Mouse (Mus musculus): ENCODE results near the gene Etv4. TPM values are rescaled to one million over a fixed set of nuclear protein-coding genes. Genes with fewer than 3 reads are reported as not detected.

Gene Etv4
- total and polyA plus RNA-seq, 3 experiments: 2.4 to 3.1 (median 2.4) TPM

GRCm38 (mm10) chr11:101798083-101798482, 12.9 kb upstream of the Etv4 start:
- Histone ChIP-seq H3K9me3 (replicated peaks; ENCODE audit: low read length) (peaks cover 2% of the 10 kb centered on the region), H3K4me1 (ENCODE audit: control insufficient read depth in 1 of 2, insufficient read depth in 2 of 2) (peaks cover 0 to 21% of the 10 kb centered on the region in 2 experiments; a peak in 2 of 4 replicates), H3K4me3 (replicated peaks in 1 of 3; ENCODE audit: low read depth in 2 of 3, low read length in 2 of 3, poor library complexity in 1 of 3) (no peak overlapping the region), H3K9ac (ENCODE audit: insufficient read depth, low read depth) (no peak overlapping the region), H3K27me3 (replicated peaks) (peaks cover 17% of the 10 kb centered on the region), H3K4me2 (ENCODE audit: insufficient read depth, low read depth, poor library complexity, severe bottlenecking) (no peak overlapping the region), H3K27ac (ENCODE audit: insufficient read depth, low read depth) (no peak overlapping the region), H3K79me2 (replicated peaks; ENCODE audit: control insufficient read depth, extremely low read depth, insufficient read depth, poor library complexity, severe bottlenecking) (no peaks in the 10 kb centered on the region), H3K36me3 (replicated peaks in 1 of 2; ENCODE audit: control insufficient read depth in 1 of 2, insufficient read depth in 1 of 2, low read length in 1 of 2) (no peaks in the 10 kb centered on the region)
- dilution Hi-C loops (cut with MboI; ENCODE audit: extremely low pct_ligation_motif_present, extremely low pct_unique_long_range_greater_than_20kb, low sequenced_read_pairs) (no loop called here), in situ Hi-C loops (cut with MboI; ENCODE audit: low pct_ligation_motif_present, low pct_unique_long_range_greater_than_20kb, low sequenced_read_pairs) (no loop called here)
- TF ChIP-seq PAX5 (IDR thresholded peaks at IDR 0.05; ENCODE audit: low read length): no peak
- 0 out of 2 replicates have a peak, but pooled peaks have one; percentile 10 for TF ChIP-seq ELF1 (IDR thresholded peaks at IDR 0.05; ENCODE audit: low read depth, low read length)
- no peak for TF ChIP-seq MXI1 (IDR thresholded peaks at IDR 0.05; ENCODE audit: low read depth, low read length)
- no peak for TF ChIP-seq KAT2A (IDR thresholded peaks at IDR 0.05; ENCODE audit: insufficient replicate concordance, low read length)
- no peak for DNase-seq (ENCODE audit: extremely low read depth)

GRCm38 (mm10) chr11:101797355-101797754, 12.2 kb upstream of the Etv4 start:
- H3K4me1 ChIP-seq (ENCODE audit: control insufficient read depth in 1 of 2, insufficient read depth in 2 of 2): peaks cover 0 to 21% of the 10 kb centered on the region in 2 experiments; a peak in 2 of 4 replicates
- no peak overlapping the region for H3K27ac ChIP-seq (ENCODE audit: insufficient read depth, low read depth)
- H3K9me3 ChIP-seq (replicated peaks; ENCODE audit: low read length): peaks cover 2% of the 10 kb centered on the region
- TF ChIP-seq ZMIZ1 (IDR thresholded peaks at IDR 0.05; ENCODE audit: low read depth, low read length): no peak
- TF ChIP-seq ELF1 (IDR thresholded peaks at IDR 0.05; ENCODE audit: low read depth, low read length): no peak
- TF ChIP-seq UBTF (IDR thresholded peaks at IDR 0.05; ENCODE audit: low read depth, low read length): no peak
- no peak for TF ChIP-seq ZC3H11A (IDR thresholded peaks at IDR 0.05; ENCODE audit: low read depth, low read length)
- TF ChIP-seq POLR2AphosphoS2 (IDR thresholded peaks at IDR 0.05; ENCODE audit: low read depth, low read length): no peak
- 0 out of 4 replicates have a peak, but pooled peaks of 1 of the 2 experiments have one; percentile 6 for TF ChIP-seq CTCF (conservative IDR thresholded peaks at IDR 0.05 in 1 of 2, IDR thresholded peaks at IDR 0.05 in 1 of 2; ENCODE audit: low read depth in 2 of 2, low read length in 2 of 2)
- TF ChIP-seq USF1 (IDR thresholded peaks at IDR 0.05; ENCODE audit: low read depth, low read length): no peak
- no peak for TF ChIP-seq KAT2A (IDR thresholded peaks at IDR 0.05; ENCODE audit: insufficient replicate concordance, low read length)
- TF ChIP-seq MXI1 (IDR thresholded peaks at IDR 0.05; ENCODE audit: low read depth, low read length): no peak
- TF ChIP-seq MAFK (IDR thresholded peaks at IDR 0.05; ENCODE audit: insufficient replicate concordance, low read length): peak; percentile 90
- no peak for TF ChIP-seq POLR2A (IDR thresholded peaks at IDR 0.05; ENCODE audit: low read depth, low read length)
- no peak for TF ChIP-seq GABPA (IDR thresholded peaks at IDR 0.05; ENCODE audit: insufficient replicate concordance, low read depth, low read length)
- TF ChIP-seq EP300 (IDR thresholded peaks at IDR 0.05; ENCODE audit: low read length): no peak
- H3K36me3 ChIP-seq (replicated peaks in 1 of 2; ENCODE audit: control insufficient read depth in 1 of 2, insufficient read depth in 1 of 2, low read length in 1 of 2): no peaks in the 10 kb centered on the region
- in situ Hi-C loops (cut with MboI; ENCODE audit: low pct_ligation_motif_present, low pct_unique_long_range_greater_than_20kb, low sequenced_read_pairs) (no loop called here), dilution Hi-C loops (cut with MboI; ENCODE audit: extremely low pct_ligation_motif_present, extremely low pct_unique_long_range_greater_than_20kb, low sequenced_read_pairs) (no loop called here)
- no peak for DNase-seq (ENCODE audit: extremely low read depth)
- H3K4me2 ChIP-seq (ENCODE audit: insufficient read depth, low read depth, poor library complexity, severe bottlenecking): no peak overlapping the region
- no peaks in the 10 kb centered on the region for H3K79me2 ChIP-seq (replicated peaks; ENCODE audit: control insufficient read depth, extremely low read depth, insufficient read depth, poor library complexity, severe bottlenecking)
- no peak overlapping the region for H3K9ac ChIP-seq (ENCODE audit: insufficient read depth, low read depth)
- H3K4me3 ChIP-seq (replicated peaks in 1 of 3; ENCODE audit: low read depth in 2 of 3, low read length in 2 of 3, poor library complexity in 1 of 3): no peak overlapping the region
- peaks cover 17% of the 10 kb centered on the region for H3K27me3 ChIP-seq (replicated peaks)
